Comparison of ENCODE assay signal across 9 mouse cellular contexts in genomic region chr17:56487441-56487888, GRCm38 (mm10). TPM values are rescaled to one million over a fixed set of nuclear protein-coding genes. Genes with fewer than 3 reads are reported as not detected.
DNase-seq lines count a peak whose midpoint lies in the region; ATAC-seq and TF ChIP-seq lines count a peak whose summit lies in the region.
"Had no signal": no experiment of that assay in that cellular context is flagged by ENCODE, and none has a peak within 500 bp of the region (broad histone marks: within the 10 kb centered on the region; RNA-seq: fewer than 3 reads in every experiment).

No protein-coding gene starts in this region.

- no peaks in the 10 kb centered on the region for H3K79me2 ChIP-seq in MEL (ENCODE audit: control insufficient read depth, insufficient read depth, low read length, poor library complexity)

- H3K4me3 ChIP-seq in MEL (ENCODE audit: control insufficient read depth in 1 of 2, insufficient read depth in 1 of 2, low read depth in 2 of 2, low read length in 2 of 2), result no peak overlapping the region
- no peak overlapping the region for H3K4me3 ChIP-seq in forebrain, embryonic 11.5 days (ENCODE audit: low read depth, low read length)
- no peak overlapping the region for H3K4me3 ChIP-seq in intestine, postnatal 0 days (ENCODE audit: low read depth, low read length)
- H3K4me3 ChIP-seq: megakaryocyte, embryonic 14.5 days had no signal

- H3K4me1 ChIP-seq in MEL (ENCODE audit: control insufficient read depth in 1 of 2, insufficient read depth in 2 of 2, low read length in 2 of 2), result no peaks in the 10 kb centered on the region
- H3K4me1 ChIP-seq in forebrain, embryonic 11.5 days (replicated peaks; ENCODE audit: control insufficient read depth, insufficient read depth, low read length), result peaks cover 16% of the 10 kb centered on the region
- no peaks in the 10 kb centered on the region for H3K4me1 ChIP-seq in intestine, postnatal 0 days (replicated peaks; ENCODE audit: control insufficient read depth, insufficient read depth, low read length)

- TF ChIP-seq EP300 in MEL (IDR thresholded peaks at IDR 0.05; ENCODE audit: low read depth in 1 of 2, low read length in 2 of 2), result no peak

- TF ChIP-seq POLR2A in MEL (IDR thresholded peaks at IDR 0.05; ENCODE audit: control insufficient read depth in 1 of 2, insufficient read depth in 1 of 2, low read depth in 1 of 2, low read length in 2 of 2, poor library complexity in 1 of 2), result no peak

- no peak overlapping the region for H3K9ac ChIP-seq in MEL (ENCODE audit: control insufficient read depth, low read depth, low read length, poor library complexity, severe bottlenecking)
- H3K9ac ChIP-seq in forebrain, embryonic 11.5 days (ENCODE audit: low read length), result no peak overlapping the region
- H3K9ac ChIP-seq in intestine, postnatal 0 days (ENCODE audit: low read depth, low read length), result no peak overlapping the region

- peak in 2 of 3 experiments; percentile 35 to 47; a peak in 4 of 6 replicates for TF ChIP-seq CTCF in MEL (IDR thresholded peaks at IDR 0.05 in 2 of 3, conservative IDR thresholded peaks at IDR 0.05 in 1 of 3; ENCODE audit: control insufficient read depth in 1 of 3, insufficient read depth in 1 of 3, low read depth in 2 of 3, low read length in 3 of 3, poor library complexity in 1 of 3, severe bottlenecking in 1 of 3)
- peak; percentile 60 for TF ChIP-seq CTCF in intestine, postnatal 0 days (IDR thresholded peaks at IDR 0.05; ENCODE audit: low read depth)

- no peaks in the 10 kb centered on the region for H3K27me3 ChIP-seq in MEL (ENCODE audit: control insufficient read depth in 1 of 2, insufficient read depth in 2 of 2, low read length in 2 of 2)
- no peaks in the 10 kb centered on the region for H3K27me3 ChIP-seq in forebrain, embryonic 11.5 days (ENCODE audit: control insufficient read depth, insufficient read depth, low read length)
- H3K27me3 ChIP-seq in intestine, postnatal 0 days (replicated peaks; ENCODE audit: control insufficient read depth, insufficient read depth, low read length), result no peaks in the 10 kb centered on the region

- ATAC-seq in forebrain, embryonic 11.5 days (replicated peaks; ENCODE audit: low FRiP score), result peak; percentile 90
- ATAC-seq in intestine, postnatal 0 days, result peak; percentile 32; the same call in 1 of the 2 replicates
- ATAC-seq in megakaryocyte-erythroid progenitor cell, adult 5-6 weeks (replicated peaks; ENCODE audit: low FRiP score, low TSS enrichment, poor library complexity, severe bottlenecking), result peak; percentile 68

- H3K27ac ChIP-seq in MEL (ENCODE audit: control insufficient read depth, low read depth, low read length), result no peak overlapping the region
- H3K27ac ChIP-seq in forebrain, embryonic 11.5 days (ENCODE audit: low read depth, low read length), result peak overlapping the region; percentile 86
- no peak overlapping the region for H3K27ac ChIP-seq in intestine, postnatal 0 days (ENCODE audit: low read depth, low read length)

- no peaks in the 10 kb centered on the region for H3K9me3 ChIP-seq in MEL (replicated peaks; ENCODE audit: insufficient read depth, low read length)
- no peaks in the 10 kb centered on the region for H3K9me3 ChIP-seq in forebrain, embryonic 11.5 days (ENCODE audit: control insufficient read depth, low read length)
- H3K9me3 ChIP-seq in intestine, postnatal 0 days (ENCODE audit: control insufficient read depth), result no peaks in the 10 kb centered on the region

- H3K36me3 ChIP-seq in MEL (ENCODE audit: control insufficient read depth in 1 of 2, insufficient read depth in 2 of 2, low read length in 2 of 2), result no peaks in the 10 kb centered on the region
- no peaks in the 10 kb centered on the region for H3K36me3 ChIP-seq in forebrain, embryonic 11.5 days (ENCODE audit: control insufficient read depth, insufficient read depth, low read length)
- no peaks in the 10 kb centered on the region for H3K36me3 ChIP-seq in intestine, postnatal 0 days (ENCODE audit: control insufficient read depth, insufficient read depth)

- DNase-seq in kidney, adult 18-20 months, result peak; percentile 51
- no peak for DNase-seq in kidney, adult 11 months
- no peak for DNase-seq in MEL (ENCODE audit: low read depth, low spot score)
- DNase-seq in forebrain, embryonic 11.5 days (ENCODE audit: low spot score), result peak; percentile 84
- peak; percentile 39 for DNase-seq in testis, postnatal 14 days (ENCODE audit: low spot score)
- DNase-seq in ovary, adult 18-20 months (ENCODE audit: low spot score), result no peak

- peak; percentile 5; the same call in 1 of the 2 replicates for TF ChIP-seq RAD21 in MEL (IDR thresholded peaks at IDR 0.05; ENCODE audit: low read depth, low read length)

- 0 out of 2 replicates have a peak overlapping the region, but pooled peaks have one; percentile 18 for H3K4me2 ChIP-seq in forebrain, embryonic 11.5 days (ENCODE audit: low read depth, low read length, severe bottlenecking)
- no peak overlapping the region for H3K4me2 ChIP-seq in intestine, postnatal 0 days (replicated peaks; ENCODE audit: low read depth)

- WGBS in forebrain, embryonic 11.5 days, result 3% methylated on average over 11 of the region's 16 CpGs
- 23% methylated on average over 8 of the region's 16 CpGs for WGBS in intestine, postnatal 0 days

TF ChIP-seq in MEL, 35 proteins besides CTCF, POLR2A, EP300 and RAD21:
- TF ChIP-seq SIN3A (IDR thresholded peaks at IDR 0.05; ENCODE audit: low read length) (no peak), MAZ (IDR thresholded peaks at IDR 0.05; ENCODE audit: low read depth, low read length) (no peak), ZC3H11A (IDR thresholded peaks at IDR 0.05; ENCODE audit: low read depth, low read length) (no peak), SMC3 (IDR thresholded peaks at IDR 0.05; ENCODE audit: low read depth, low read length) (peak; percentile 28; the same call in 1 of the 2 replicates), JUND (IDR thresholded peaks at IDR 0.05; ENCODE audit: low read depth, low read length) (no peak), POLR2AphosphoS2 (IDR thresholded peaks at IDR 0.05; ENCODE audit: low read length) (no peak), ZNF384 (IDR thresholded peaks at IDR 0.05; ENCODE audit: low read depth, low read length) (no peak), NRF1 (IDR thresholded peaks at IDR 0.05; ENCODE audit: insufficient read depth, low read depth, low read length, poor library complexity, severe bottlenecking) (no peak), NELFE (IDR thresholded peaks at IDR 0.05; ENCODE audit: low read depth, low read length) (no peak)

RNA-seq across cellular contexts. Expression of gene Ptprs, which starts 11.2 kb away (rescaled TPM):
- total RNA-seq in MEL (2012; rRNA removed), result 37.2 and 51.6 TPM in 2 replicates
- 100 to 1,000 TPM in 1 of 2 experiments, 10 to 100 TPM in 1; 80.9 to 324 TPM for polyA plus RNA-seq in MEL (2012; ENCODE audit: insufficient read depth in 1 of 2, insufficient read length in 2 of 2, low read depth in 1 of 2, low replicate concordance in 2 of 2, missing spikeins in 1 of 2)
- polyA plus RNA-seq in forebrain, embryonic 11.5 days (2014; fragmentation: Nextera tagmentation; extraction: Ambion mirVana), result 210 and 218 TPM in 2 replicates
- polyA plus RNA-seq in intestine, postnatal 0 days (2015; fragmentation: Nextera tagmentation; extraction: Ambion mirVana), result 15.2 and 15.7 TPM in 2 replicates
- 55.7 and 65.0 TPM in 2 replicates for total RNA-seq in megakaryocyte-erythroid progenitor cell, adult 5-6 weeks (2014; fragmentation: Nextera tagmentation)
- 36.6 and 48.3 TPM in 2 replicates for total RNA-seq in megakaryocyte-erythroid progenitor cell, adult 5-6 weeks (2017)

RNA-seq across cellular contexts. Expression of gene Znrf4, which starts 24.8 kb away (rescaled TPM):
- not detected in 2 replicates for total RNA-seq in MEL (2012; rRNA removed)
- not detected for polyA plus RNA-seq in MEL (2012; ENCODE audit: insufficient read depth in 1 of 2, insufficient read length in 2 of 2, low read depth in 1 of 2, low replicate concordance in 2 of 2, missing spikeins in 1 of 2)
- not detected in 2 replicates for polyA plus RNA-seq in forebrain, embryonic 11.5 days (2014; fragmentation: Nextera tagmentation; extraction: Ambion mirVana)
- not detected in 2 replicates for polyA plus RNA-seq in intestine, postnatal 0 days (2015; fragmentation: Nextera tagmentation; extraction: Ambion mirVana)
- not detected in 2 replicates for total RNA-seq in megakaryocyte-erythroid progenitor cell, adult 5-6 weeks (2014; fragmentation: Nextera tagmentation)
- total RNA-seq in megakaryocyte-erythroid progenitor cell, adult 5-6 weeks (2017), result not detected in 2 replicates

Comparison
In these comparisons a context has a peak if more than half of its experiments do, and no peak if none do; other contexts are left out.
1. DNase-seq: peak in kidney, adult 18-20 months (single experiment), forebrain, embryonic 11.5 days (single experiment) and testis, postnatal 14 days (single experiment); none in kidney, adult 11 months (single experiment), MEL (single experiment) and ovary, adult 18-20 months (single experiment).
2. ATAC-seq: peak in every context shown above with its lines; median percentile 90 in forebrain, embryonic 11.5 days; 68 in megakaryocyte-erythroid progenitor cell, adult 5-6 weeks; 32 in intestine, postnatal 0 days.